Mouse (Mus musculus): Measurements from ENCODE around the gene Ift80. TPM values are rescaled to one million over a fixed set of nuclear protein-coding genes. Genes with fewer than 3 reads are reported as not detected.
"Not testable (repeated sequence)": the region's sequence is repeated elsewhere in the genome, so short reads cannot be mapped to it uniquely, and the experiment has no call there.

The Ift80 gene
- polyA plus RNA-seq, 1 experiment from 2014 or later = 21.7 TPM

DNA sequence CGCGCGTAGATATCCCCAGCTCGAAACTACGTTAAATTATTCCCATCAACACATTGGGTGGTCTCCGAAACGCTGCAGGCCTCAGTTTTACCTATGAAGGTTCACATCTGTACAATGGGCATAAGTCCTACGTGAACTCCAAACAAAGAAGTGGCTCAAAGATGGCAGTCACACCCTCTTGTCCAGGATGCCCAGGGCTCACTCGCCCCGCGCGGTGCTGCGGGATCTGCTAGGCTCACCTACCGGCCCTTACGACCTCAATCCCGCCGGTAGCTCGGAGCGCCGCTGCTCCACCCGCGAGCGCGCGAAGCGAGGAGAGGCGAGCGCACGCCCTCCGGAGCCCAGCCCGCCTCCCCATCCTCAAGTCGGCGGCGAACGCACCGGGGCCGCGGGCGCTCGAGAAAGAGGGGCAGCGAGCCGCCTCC, 39.8 kb upstream of the Ift80 start:
- peak overlapping the region; percentile 89 for H3K27ac ChIP-seq (ENCODE audit: low read depth, low read length)
- H3K9me3 ChIP-seq (ENCODE audit: control insufficient read depth, low read length) = no peaks in the 10 kb centered on the region
- 0% methylated on average over 42 of the region's 42 CpGs for WGBS
- H3K4me2 ChIP-seq = peak overlapping the region; percentile 62
- peaks cover 7% of the 10 kb centered on the region for H3K4me1 ChIP-seq (ENCODE audit: control insufficient read depth, insufficient read depth, low read length)
- DNase-seq (ENCODE audit: low spot score, missing footprints) (peak; percentile 97), ATAC-seq (ENCODE audit: low FRiP score) (peak; percentile 66)
- peak overlapping the region; percentile 92 for H3K4me3 ChIP-seq (ENCODE audit: low read depth, low read length)
- peak overlapping the region; percentile 99 for H3K9ac ChIP-seq (ENCODE audit: low read length)
- H3K36me3 ChIP-seq (ENCODE audit: control insufficient read depth, insufficient read depth, low read length) = peaks cover 6% of the 10 kb centered on the region; the same call in 1 of the 2 replicates
- no peaks in the 10 kb centered on the region for H3K27me3 ChIP-seq (ENCODE audit: control insufficient read depth, insufficient read depth, low read length)

DNA sequence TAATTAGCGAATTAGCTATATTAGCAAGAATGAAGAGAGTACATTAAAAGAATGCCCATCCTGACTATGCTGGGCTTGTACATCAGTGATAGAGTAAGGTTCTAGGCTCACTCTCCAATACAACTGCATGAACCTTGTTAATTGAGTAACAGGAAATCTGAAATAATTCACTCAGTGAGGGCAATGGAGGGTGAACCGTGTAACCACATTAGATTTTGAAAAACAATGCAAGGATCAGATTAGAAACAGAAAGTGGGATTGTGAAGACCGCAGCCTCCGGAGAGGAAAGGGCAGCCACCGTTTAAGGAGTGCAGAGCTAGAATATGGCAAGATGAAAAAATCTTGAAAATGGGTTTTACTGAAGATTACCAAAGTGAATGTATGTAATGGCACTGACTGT, 36.9 kb upstream of the Ift80 start:
- Histone ChIP-seq H3K36me3 (ENCODE audit: control insufficient read depth, insufficient read depth, low read length) (peaks cover 6% of the 10 kb centered on the region; the same call in 1 of the 2 replicates), H3K27ac (ENCODE audit: low read depth, low read length) (no peak overlapping the region), H3K4me3 (ENCODE audit: low read depth, low read length) (peak overlapping the region; percentile 20; the same call in 1 of the 2 replicates), H3K27me3 (ENCODE audit: control insufficient read depth, insufficient read depth, low read length) (no peaks in the 10 kb centered on the region), H3K4me1 (ENCODE audit: control insufficient read depth, insufficient read depth, low read length) (peaks cover 7% of the 10 kb centered on the region), H3K4me2 (peak overlapping the region; percentile 36; the same call in 1 of the 2 replicates), H3K9me3 (ENCODE audit: control insufficient read depth, low read length) (no peaks in the 10 kb centered on the region), H3K9ac (ENCODE audit: low read length) (no peak overlapping the region)
- DNase-seq (ENCODE audit: low spot score, missing footprints) = no peak
- ATAC-seq (ENCODE audit: low FRiP score) = no peak
- WGBS = 77% methylated on average over 5 of the region's 5 CpGs

DNA sequence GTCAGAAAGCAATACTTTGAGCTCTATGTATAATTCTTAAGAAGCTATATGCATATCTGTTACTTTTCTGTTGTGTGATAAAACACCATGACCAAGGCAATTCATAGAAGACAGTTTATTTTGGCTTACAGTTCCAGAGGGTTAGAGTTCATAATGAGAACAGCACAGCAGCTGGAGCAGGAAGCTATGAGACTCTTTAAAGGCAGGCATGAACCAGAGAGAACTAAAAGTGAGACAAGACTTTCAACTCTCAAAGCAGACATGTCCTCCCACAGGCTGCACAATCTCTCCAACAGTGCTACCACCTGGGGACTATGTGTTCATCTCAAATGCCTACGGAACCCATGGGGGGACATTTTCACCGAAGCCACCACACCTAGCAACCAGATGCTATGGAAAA, 35.7 kb upstream of the Ift80 start:
- H3K4me1 ChIP-seq (ENCODE audit: control insufficient read depth, insufficient read depth, low read length) = peaks cover 7% of the 10 kb centered on the region
- no peak overlapping the region for H3K27ac ChIP-seq (ENCODE audit: low read depth, low read length)
- no peak overlapping the region for H3K9ac ChIP-seq (ENCODE audit: low read length)
- WGBS = 95% methylated on average over 2 of the region's 2 CpGs
- H3K4me3 ChIP-seq (ENCODE audit: low read depth, low read length) = no peak overlapping the region
- no peaks in the 10 kb centered on the region for H3K27me3 ChIP-seq (ENCODE audit: control insufficient read depth, insufficient read depth, low read length)
- no peaks in the 10 kb centered on the region for H3K9me3 ChIP-seq (ENCODE audit: control insufficient read depth, low read length)
- H3K4me2 ChIP-seq = no peak overlapping the region
- ATAC-seq (ENCODE audit: low FRiP score) = no peak
- H3K36me3 ChIP-seq (ENCODE audit: control insufficient read depth, insufficient read depth, low read length) = peaks cover 6% of the 10 kb centered on the region; the same call in 1 of the 2 replicates
- DNase-seq (ENCODE audit: low spot score, missing footprints) = no peak

DNA sequence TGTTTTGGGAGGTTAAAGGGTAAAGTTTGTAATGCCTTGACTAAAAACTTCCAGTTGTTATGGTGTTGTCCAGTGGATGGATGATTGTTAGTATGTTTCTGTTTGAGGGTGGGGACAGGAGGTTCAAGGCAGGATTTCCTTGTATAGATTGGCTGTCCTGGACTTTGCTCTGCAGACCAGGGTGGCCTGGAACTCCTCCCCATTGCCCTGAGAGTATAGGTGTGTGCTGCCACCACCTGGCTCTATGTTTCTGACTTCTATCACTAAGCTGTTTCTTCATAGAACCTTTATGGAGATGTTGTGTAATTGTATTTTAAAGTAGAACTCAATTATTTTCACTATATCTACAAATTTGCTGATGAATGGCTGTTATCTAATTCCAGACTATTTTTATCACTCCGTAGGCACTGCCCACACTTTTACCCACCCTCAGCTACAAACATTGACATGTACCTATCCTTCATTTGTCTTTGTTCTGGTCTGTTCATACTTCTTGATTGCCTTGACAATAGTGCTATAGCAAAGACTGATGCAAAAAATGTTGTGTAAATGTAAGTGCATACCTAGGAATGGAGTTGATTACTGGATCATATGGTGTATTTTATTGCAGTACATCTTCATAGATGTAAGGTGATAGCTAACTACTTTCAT, 21.9 kb upstream of the Ift80 start:
- DNase-seq (ENCODE audit: low spot score, missing footprints) = no peak
- Histone ChIP-seq H3K9me3 (ENCODE audit: control insufficient read depth, low read length) (no peaks in the 10 kb centered on the region), H3K9ac (ENCODE audit: low read length) (no peak overlapping the region), H3K4me3 (ENCODE audit: low read depth, low read length) (no peak overlapping the region), H3K27ac (ENCODE audit: low read depth, low read length) (no peak overlapping the region), H3K27me3 (ENCODE audit: control insufficient read depth, insufficient read depth, low read length) (no peaks in the 10 kb centered on the region), H3K36me3 (ENCODE audit: control insufficient read depth, insufficient read depth, low read length) (peaks cover 12% of the 10 kb centered on the region; the same call in 1 of the 2 replicates), H3K4me2 (no peak overlapping the region), H3K4me1 (ENCODE audit: control insufficient read depth, insufficient read depth, low read length) (no peaks in the 10 kb centered on the region)
- ATAC-seq (ENCODE audit: low FRiP score) = no peak
- 95% methylated on average over 1 of the region's 1 CpGs for WGBS

DNA sequence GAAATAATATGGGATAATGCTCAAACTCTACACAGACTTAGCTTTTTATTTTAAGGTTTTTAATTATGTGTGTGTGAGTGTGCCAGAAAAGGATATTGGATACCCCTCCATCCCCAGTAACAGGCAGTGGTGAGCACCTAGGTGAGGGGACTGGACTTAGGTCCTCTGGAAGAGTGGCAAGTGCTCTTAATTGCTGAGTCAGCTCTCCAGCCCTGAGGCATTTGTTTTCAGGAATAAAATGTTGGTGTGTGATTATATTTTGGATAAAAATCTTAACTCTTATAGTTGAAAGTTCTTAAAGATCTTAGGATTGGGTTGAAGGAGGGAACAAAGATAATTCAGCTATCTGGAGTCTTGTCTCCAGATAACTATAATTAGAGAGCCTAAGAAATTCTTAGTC, 16.4 kb upstream of the Ift80 start:
- Histone ChIP-seq H3K4me3 (ENCODE audit: low read depth, low read length) (no peak overlapping the region), H3K9me3 (ENCODE audit: control insufficient read depth, low read length) (no peaks in the 10 kb centered on the region), H3K9ac (ENCODE audit: low read length) (no peak overlapping the region), H3K36me3 (ENCODE audit: control insufficient read depth, insufficient read depth, low read length) (peaks cover 14% of the 10 kb centered on the region; the same call in 1 of the 2 replicates), H3K27me3 (ENCODE audit: control insufficient read depth, insufficient read depth, low read length) (no peaks in the 10 kb centered on the region), H3K4me2 (no peak overlapping the region), H3K4me1 (ENCODE audit: control insufficient read depth, insufficient read depth, low read length) (no peaks in the 10 kb centered on the region), H3K27ac (ENCODE audit: low read depth, low read length) (no peak overlapping the region)
- DNase-seq (ENCODE audit: low spot score, missing footprints) = no peak
- no peak for ATAC-seq (ENCODE audit: low FRiP score)

DNA sequence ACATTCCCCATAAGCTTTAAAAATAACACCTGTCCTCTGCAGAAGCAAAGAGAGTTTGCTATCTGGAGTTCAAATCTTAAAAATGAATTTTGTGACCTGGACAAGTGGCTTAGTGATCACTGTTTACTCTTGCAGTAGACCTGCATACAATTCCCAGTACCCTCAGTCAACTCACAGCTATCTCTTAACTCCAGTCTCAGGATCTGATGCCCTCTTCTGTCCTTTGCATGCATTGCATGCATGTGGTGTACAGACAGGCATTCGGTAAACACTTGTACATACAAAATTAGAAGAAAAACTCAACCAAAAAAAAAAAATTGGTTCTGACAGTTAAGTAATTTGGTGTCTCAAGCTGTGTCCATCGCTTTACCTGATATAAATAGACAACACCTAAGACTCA, 15.9 kb upstream of the Ift80 start:
- no peak for ATAC-seq (ENCODE audit: low FRiP score)
- Histone ChIP-seq H3K9ac (ENCODE audit: low read length) (no peak overlapping the region), H3K4me1 (ENCODE audit: control insufficient read depth, insufficient read depth, low read length) (no peaks in the 10 kb centered on the region), H3K9me3 (ENCODE audit: control insufficient read depth, low read length) (no peaks in the 10 kb centered on the region), H3K27ac (ENCODE audit: low read depth, low read length) (no peak overlapping the region), H3K36me3 (ENCODE audit: control insufficient read depth, insufficient read depth, low read length) (peaks cover 14% of the 10 kb centered on the region; the same call in 1 of the 2 replicates), H3K4me2 (no peak overlapping the region), H3K4me3 (ENCODE audit: low read depth, low read length) (no peak overlapping the region), H3K27me3 (ENCODE audit: control insufficient read depth, insufficient read depth, low read length) (no peaks in the 10 kb centered on the region)
- no peak for DNase-seq (ENCODE audit: low spot score, missing footprints)
- WGBS = 91% methylated on average over 2 of the region's 2 CpGs

DNA sequence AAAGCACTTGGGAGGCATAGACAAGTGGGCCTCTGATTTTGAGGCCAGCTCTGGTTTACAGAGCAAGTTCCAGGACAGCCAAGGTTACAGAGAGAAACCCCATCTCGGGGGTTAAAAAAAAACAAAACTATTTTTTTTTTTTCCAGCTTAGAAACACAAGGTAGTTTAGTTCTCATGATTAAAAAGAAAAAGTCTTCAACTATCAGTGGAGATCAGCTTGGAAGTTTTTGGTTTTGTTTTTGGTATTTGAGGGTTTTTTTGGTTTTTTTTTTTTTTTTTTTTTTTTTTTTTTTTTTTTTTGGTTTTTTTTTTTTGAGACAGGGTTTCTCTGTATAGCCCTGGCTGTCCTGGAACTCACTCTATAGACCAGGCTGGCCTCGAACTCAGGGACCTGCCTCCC, 14.3 kb upstream of the Ift80 start:
- peaks cover 14% of the 10 kb centered on the region; the same call in 1 of the 2 replicates for H3K36me3 ChIP-seq (ENCODE audit: control insufficient read depth, insufficient read depth, low read length)
- WGBS = 95% methylated on average over 2 of the region's 2 CpGs
- H3K27me3 ChIP-seq (ENCODE audit: control insufficient read depth, insufficient read depth, low read length); DNase-seq (ENCODE audit: low spot score, missing footprints); H3K9ac ChIP-seq (ENCODE audit: low read length); H3K4me2 ChIP-seq; H3K4me1 ChIP-seq (ENCODE audit: control insufficient read depth, insufficient read depth, low read length); H3K27ac ChIP-seq (ENCODE audit: low read depth, low read length); H3K4me3 ChIP-seq (ENCODE audit: low read depth, low read length); H3K9me3 ChIP-seq (ENCODE audit: control insufficient read depth, low read length); ATAC-seq (ENCODE audit: low FRiP score): not testable (repeated sequence)

DNA sequence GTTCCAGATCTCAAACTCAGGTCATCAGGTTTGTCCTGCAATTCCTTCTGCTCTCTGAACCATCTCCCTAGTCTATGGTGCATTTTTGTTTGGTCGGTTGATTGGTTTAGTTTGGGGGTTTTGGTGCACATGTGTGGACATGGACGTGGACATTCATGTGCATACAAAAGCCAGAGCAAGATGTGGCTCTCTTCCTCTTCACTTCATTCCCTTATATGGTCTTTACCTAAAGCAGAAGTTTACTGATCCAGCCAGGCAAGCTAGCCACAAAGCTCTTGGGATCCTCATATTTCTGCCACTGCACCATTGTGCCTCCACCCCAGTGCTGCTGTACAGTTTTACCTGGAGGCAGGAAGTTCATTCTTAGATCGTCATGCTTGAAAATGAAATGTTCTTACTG, 12.8 kb upstream of the Ift80 start:
- Histone ChIP-seq H3K4me2 (no peak overlapping the region), H3K9me3 (ENCODE audit: control insufficient read depth, low read length) (no peaks in the 10 kb centered on the region), H3K4me3 (ENCODE audit: low read depth, low read length) (no peak overlapping the region), H3K9ac (ENCODE audit: low read length) (no peak overlapping the region), H3K27ac (ENCODE audit: low read depth, low read length) (no peak overlapping the region), H3K4me1 (ENCODE audit: control insufficient read depth, insufficient read depth, low read length) (no peaks in the 10 kb centered on the region), H3K36me3 (ENCODE audit: control insufficient read depth, insufficient read depth, low read length) (peaks cover 14% of the 10 kb centered on the region; the same call in 1 of the 2 replicates), H3K27me3 (ENCODE audit: control insufficient read depth, insufficient read depth, low read length) (no peaks in the 10 kb centered on the region)
- ATAC-seq (ENCODE audit: low FRiP score) (no peak), DNase-seq (ENCODE audit: low spot score, missing footprints) (no peak)
- WGBS = 91% methylated on average over 3 of the region's 3 CpGs

DNA sequence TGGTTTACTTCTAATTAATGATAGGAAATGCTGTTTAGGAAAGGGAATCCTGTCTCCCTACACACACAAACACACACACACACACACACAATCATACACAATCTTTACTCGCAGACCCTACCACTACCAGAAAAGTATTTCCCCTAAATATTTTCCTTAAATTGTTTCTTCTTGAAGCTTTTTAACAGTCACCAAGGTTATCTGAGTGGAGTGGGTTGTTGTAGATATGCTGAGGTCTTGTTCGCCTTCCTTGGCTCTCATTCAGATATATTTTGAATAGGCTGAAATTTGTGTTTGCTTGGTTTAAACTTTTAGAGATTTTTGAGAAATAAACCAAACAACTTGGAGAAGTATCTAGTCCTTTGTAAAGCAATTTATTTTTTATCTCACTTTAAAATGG, 4.5 kb upstream of the Ift80 start:
- 97% methylated on average over 2 of the region's 2 CpGs for WGBS
- DNase-seq (ENCODE audit: low spot score, missing footprints) = no peak
- no peak for ATAC-seq (ENCODE audit: low FRiP score)

More for the DNA sequence above, 4.5 kb upstream of the Ift80 start:
- H3K27ac ChIP-seq (ENCODE audit: low read depth, low read length) = no peak overlapping the region
- H3K9ac ChIP-seq (ENCODE audit: low read length) = no peak overlapping the region
- no peaks in the 10 kb centered on the region for H3K27me3 ChIP-seq (ENCODE audit: control insufficient read depth, insufficient read depth, low read length)
- H3K4me2 ChIP-seq = no peak overlapping the region
- no peaks in the 10 kb centered on the region for H3K9me3 ChIP-seq (ENCODE audit: control insufficient read depth, low read length)
- no peaks in the 10 kb centered on the region; the same call in 1 of the 2 replicates for H3K36me3 ChIP-seq (ENCODE audit: control insufficient read depth, insufficient read depth, low read length)
- H3K4me3 ChIP-seq (ENCODE audit: low read depth, low read length) = no peak overlapping the region
- peaks cover 13% of the 10 kb centered on the region for H3K4me1 ChIP-seq (ENCODE audit: control insufficient read depth, insufficient read depth, low read length)
